Mouse (Mus musculus) bone marrow macrophage, adult 2 months (primary cell): Measurements from ENCODE around the gene Cdyl.

Experiments used
- CTCF ChIP-seq: IDR thresholded peaks from 2 replicates; pipeline ENCODE4 v1.5.1; 2012; ENCODE audit warnings: low read depth, mild to moderate bottlenecking, low read length, moderate library complexity
- POLR2A ChIP-seq: IDR thresholded peaks from 2 replicates; pipeline ENCODE4 v1.6.1; 2012; ENCODE audit warnings: mild to moderate bottlenecking, low read depth, low read length, borderline replicate concordance

GRCm38 (mm10) chr13:35764559-35764958 is 104.9 kb downstream of the Cdyl start:
- TF ChIP-seq POLR2A: no peak
- TF ChIP-seq CTCF: no peak
